Mouse (Mus musculus): ENCODE results near the gene Tec. TPM values are rescaled to one million over a fixed set of nuclear protein-coding genes. Genes with fewer than 3 reads are reported as not detected.

Gene Tec
- polyA plus RNA-seq, 1 experiment from 2014 or later, result 5.2 TPM

GRCm38 (mm10) chr5:72791789-72792188, 76.5 kb downstream of the Tec start:
- ATAC-seq (ENCODE audit: low read depth), result no peak
- no peaks in the 10 kb centered on the region for H3K36me3 ChIP-seq (ENCODE audit: control insufficient read depth, insufficient read depth)
- H3K9ac ChIP-seq (ENCODE audit: low read depth, low read length), result no peak overlapping the region
- 44% methylated on average over 6 of the region's 6 CpGs for WGBS (ENCODE audit: insufficient replicate concordance)
- H3K27me3 ChIP-seq (ENCODE audit: control insufficient read depth, insufficient read depth, low read depth, low read length), result no peaks in the 10 kb centered on the region
- H3K4me2 ChIP-seq (ENCODE audit: low read depth, low read length), result no peak overlapping the region
- no peaks in the 10 kb centered on the region for H3K9me3 ChIP-seq (replicated peaks; ENCODE audit: control insufficient read depth, low read length)
- H3K4me3 ChIP-seq (ENCODE audit: low read depth, low read length), result no peak overlapping the region
- H3K4me1 ChIP-seq (ENCODE audit: control insufficient read depth, low read depth, low read length), result no peaks in the 10 kb centered on the region; the same call in 1 of the 2 replicates
- no peak overlapping the region for H3K27ac ChIP-seq (ENCODE audit: low read length)

GRCm38 (mm10) chr5:72791386-72791785, 76.9 kb downstream of the Tec start:
- H3K4me2 ChIP-seq (ENCODE audit: low read depth, low read length), result no peak overlapping the region
- no peak for ATAC-seq (ENCODE audit: low read depth)
- 52% methylated on average over 4 of the region's 4 CpGs for WGBS (ENCODE audit: insufficient replicate concordance)

GRCm38 (mm10) chr5:72785451-72785850, 82.8 kb downstream of the Tec start:
- Histone ChIP-seq H3K9me3 (replicated peaks; ENCODE audit: control insufficient read depth, low read length) (no peaks in the 10 kb centered on the region), H3K27me3 (ENCODE audit: control insufficient read depth, insufficient read depth, low read depth, low read length) (no peaks in the 10 kb centered on the region), H3K4me3 (ENCODE audit: low read depth, low read length) (no peak overlapping the region), H3K4me1 (ENCODE audit: control insufficient read depth, low read depth, low read length) (no peaks in the 10 kb centered on the region), H3K36me3 (ENCODE audit: control insufficient read depth, insufficient read depth) (no peaks in the 10 kb centered on the region), H3K4me2 (ENCODE audit: low read depth, low read length) (no peak overlapping the region), H3K9ac (ENCODE audit: low read depth, low read length) (no peak overlapping the region), H3K27ac (ENCODE audit: low read length) (no peak overlapping the region)
- WGBS (ENCODE audit: insufficient replicate concordance), result 63% methylated on average over 4 of the region's 4 CpGs
- ATAC-seq (ENCODE audit: low read depth), result no peak

More at GRCm38 (mm10) chr5:72791386-72791785, 76.9 kb downstream of the Tec start:
- no peaks in the 10 kb centered on the region for H3K27me3 ChIP-seq (ENCODE audit: control insufficient read depth, insufficient read depth, low read depth, low read length)
- H3K4me1 ChIP-seq (ENCODE audit: control insufficient read depth, low read depth, low read length), result no peaks in the 10 kb centered on the region; the same call in 1 of the 2 replicates
- H3K9ac ChIP-seq (ENCODE audit: low read depth, low read length), result no peak overlapping the region
- H3K9me3 ChIP-seq (replicated peaks; ENCODE audit: control insufficient read depth, low read length), result no peaks in the 10 kb centered on the region
- no peaks in the 10 kb centered on the region for H3K36me3 ChIP-seq (ENCODE audit: control insufficient read depth, insufficient read depth)
- H3K27ac ChIP-seq (ENCODE audit: low read length), result no peak overlapping the region
- no peak overlapping the region for H3K4me3 ChIP-seq (ENCODE audit: low read depth, low read length)

GRCm38 (mm10) chr5:72784719-72785118, 83.6 kb downstream of the Tec start:
- Histone ChIP-seq H3K4me2 (ENCODE audit: low read depth, low read length) (no peak overlapping the region), H3K36me3 (ENCODE audit: control insufficient read depth, insufficient read depth) (no peaks in the 10 kb centered on the region), H3K4me1 (ENCODE audit: control insufficient read depth, low read depth, low read length) (no peaks in the 10 kb centered on the region), H3K4me3 (ENCODE audit: low read depth, low read length) (no peak overlapping the region), H3K27ac (ENCODE audit: low read length) (no peak overlapping the region), H3K9ac (ENCODE audit: low read depth, low read length) (no peak overlapping the region), H3K27me3 (ENCODE audit: control insufficient read depth, insufficient read depth, low read depth, low read length) (no peaks in the 10 kb centered on the region), H3K9me3 (replicated peaks; ENCODE audit: control insufficient read depth, low read length) (no peaks in the 10 kb centered on the region)
- no peak for ATAC-seq (ENCODE audit: low read depth)
- 60% methylated on average over 3 of the region's 3 CpGs for WGBS (ENCODE audit: insufficient replicate concordance)

- Histone ChIP-seq H3K36me3 (ENCODE audit: control insufficient read depth, insufficient read depth) (no peaks in the 10 kb centered on the region), H3K27ac (ENCODE audit: low read length) (no peak overlapping the region), H3K27me3 (ENCODE audit: control insufficient read depth, insufficient read depth, low read depth, low read length) (no peaks in the 10 kb centered on the region), H3K4me2 (ENCODE audit: low read depth, low read length) (no peak overlapping the region), H3K9me3 (replicated peaks; ENCODE audit: control insufficient read depth, low read length) (no peaks in the 10 kb centered on the region), H3K9ac (ENCODE audit: low read depth, low read length) (no peak overlapping the region), H3K4me1 (ENCODE audit: control insufficient read depth, low read depth, low read length) (no peaks in the 10 kb centered on the region), H3K4me3 (ENCODE audit: low read depth, low read length) (no peak overlapping the region)
- 64% methylated on average over 8 of the region's 8 CpGs for WGBS (ENCODE audit: insufficient replicate concordance)
- no peak for ATAC-seq (ENCODE audit: low read depth)
Measured at GRCm38 (mm10) chr5:72783957-72784356, 84.3 kb downstream of the Tec start.

GRCm38 (mm10) chr5:72783123-72783522, 85.2 kb downstream of the Tec start:
- WGBS (ENCODE audit: insufficient replicate concordance), result 76% methylated on average over 7 of the region's 7 CpGs
- H3K27ac ChIP-seq (ENCODE audit: low read length), result no peak overlapping the region
- H3K36me3 ChIP-seq (ENCODE audit: control insufficient read depth, insufficient read depth), result no peaks in the 10 kb centered on the region
- H3K9ac ChIP-seq (ENCODE audit: low read depth, low read length), result no peak overlapping the region
- H3K27me3 ChIP-seq (ENCODE audit: control insufficient read depth, insufficient read depth, low read depth, low read length), result no peaks in the 10 kb centered on the region
- H3K4me2 ChIP-seq (ENCODE audit: low read depth, low read length), result no peak overlapping the region
- no peak for ATAC-seq (ENCODE audit: low read depth)
- H3K9me3 ChIP-seq (replicated peaks; ENCODE audit: control insufficient read depth, low read length), result no peaks in the 10 kb centered on the region
- H3K4me1 ChIP-seq (ENCODE audit: control insufficient read depth, low read depth, low read length), result no peaks in the 10 kb centered on the region
- no peak overlapping the region for H3K4me3 ChIP-seq (ENCODE audit: low read depth, low read length)

GRCm38 (mm10) chr5:72781776-72782175, 86.5 kb downstream of the Tec start:
- 69% methylated on average over 11 of the region's 11 CpGs for WGBS (ENCODE audit: insufficient replicate concordance)
- Histone ChIP-seq H3K4me2 (ENCODE audit: low read depth, low read length) (no peak overlapping the region), H3K9ac (ENCODE audit: low read depth, low read length) (no peak overlapping the region), H3K9me3 (replicated peaks; ENCODE audit: control insufficient read depth, low read length) (no peaks in the 10 kb centered on the region), H3K4me1 (ENCODE audit: control insufficient read depth, low read depth, low read length) (no peaks in the 10 kb centered on the region), H3K27ac (ENCODE audit: low read length) (no peak overlapping the region), H3K36me3 (ENCODE audit: control insufficient read depth, insufficient read depth) (no peaks in the 10 kb centered on the region), H3K27me3 (ENCODE audit: control insufficient read depth, insufficient read depth, low read depth, low read length) (no peaks in the 10 kb centered on the region), H3K4me3 (ENCODE audit: low read depth, low read length) (no peak overlapping the region)
- ATAC-seq (ENCODE audit: low read depth), result no peak

GRCm38 (mm10) chr5:72776595-72776994, 91.7 kb downstream of the Tec start:
- H3K4me3 ChIP-seq (ENCODE audit: low read depth, low read length), result no peak overlapping the region
- no peak overlapping the region for H3K4me2 ChIP-seq (ENCODE audit: low read depth, low read length)
- 76% methylated on average over 2 of the region's 2 CpGs for WGBS (ENCODE audit: insufficient replicate concordance)
- H3K27ac ChIP-seq (ENCODE audit: low read length), result no peak overlapping the region
- H3K36me3 ChIP-seq (ENCODE audit: control insufficient read depth, insufficient read depth), result no peaks in the 10 kb centered on the region
- ATAC-seq (ENCODE audit: low read depth), result no peak
- no peaks in the 10 kb centered on the region for H3K27me3 ChIP-seq (ENCODE audit: control insufficient read depth, insufficient read depth, low read depth, low read length)
- no peak overlapping the region for H3K9ac ChIP-seq (ENCODE audit: low read depth, low read length)
- no peaks in the 10 kb centered on the region for H3K9me3 ChIP-seq (replicated peaks; ENCODE audit: control insufficient read depth, low read length)
- H3K4me1 ChIP-seq (ENCODE audit: control insufficient read depth, low read depth, low read length), result no peaks in the 10 kb centered on the region

GRCm38 (mm10) chr5:72776127-72776526, 92.2 kb downstream of the Tec start:
- 58% methylated on average over 2 of the region's 2 CpGs for WGBS (ENCODE audit: insufficient replicate concordance)
- Histone ChIP-seq H3K9ac (ENCODE audit: low read depth, low read length) (no peak overlapping the region), H3K27me3 (ENCODE audit: control insufficient read depth, insufficient read depth, low read depth, low read length) (no peaks in the 10 kb centered on the region), H3K27ac (ENCODE audit: low read length) (no peak overlapping the region), H3K4me1 (ENCODE audit: control insufficient read depth, low read depth, low read length) (no peaks in the 10 kb centered on the region), H3K4me2 (ENCODE audit: low read depth, low read length) (no peak overlapping the region), H3K4me3 (ENCODE audit: low read depth, low read length) (no peak overlapping the region), H3K36me3 (ENCODE audit: control insufficient read depth, insufficient read depth) (no peaks in the 10 kb centered on the region), H3K9me3 (replicated peaks; ENCODE audit: control insufficient read depth, low read length) (no peaks in the 10 kb centered on the region)
- ATAC-seq (ENCODE audit: low read depth), result no peak
